Mouse (Mus musculus) lung, postnatal 0 days (tissue): ENCODE results near the gene Sez6l.

Experiments used
- CTCF ChIP-seq: IDR thresholded peaks from 2 replicates; pipeline ENCODE4 v1.5.1; 2016; ENCODE audit warnings: antibody characterized with exemption, mild to moderate bottlenecking
- EP300 ChIP-seq: IDR thresholded peaks from 2 replicates; pipeline ENCODE4 v1.6.1; 2016; ENCODE audit warnings: antibody characterized with exemption, mild to moderate bottlenecking, control low read depth

GRCm38 (mm10) chr5:112596729-112597128, 19.7 kb upstream of the Sez6l start:
- no peak for TF ChIP-seq CTCF
- TF ChIP-seq EP300: no peak
